Mouse (Mus musculus): ENCODE results near the gene Prkar1b. TPM values are rescaled to one million over a fixed set of nuclear protein-coding genes. Genes with fewer than 3 reads are reported as not detected.

The Prkar1b gene
- polyA plus RNA-seq, 1 experiment from 2014 or later, result 4.8 TPM

DNA sequence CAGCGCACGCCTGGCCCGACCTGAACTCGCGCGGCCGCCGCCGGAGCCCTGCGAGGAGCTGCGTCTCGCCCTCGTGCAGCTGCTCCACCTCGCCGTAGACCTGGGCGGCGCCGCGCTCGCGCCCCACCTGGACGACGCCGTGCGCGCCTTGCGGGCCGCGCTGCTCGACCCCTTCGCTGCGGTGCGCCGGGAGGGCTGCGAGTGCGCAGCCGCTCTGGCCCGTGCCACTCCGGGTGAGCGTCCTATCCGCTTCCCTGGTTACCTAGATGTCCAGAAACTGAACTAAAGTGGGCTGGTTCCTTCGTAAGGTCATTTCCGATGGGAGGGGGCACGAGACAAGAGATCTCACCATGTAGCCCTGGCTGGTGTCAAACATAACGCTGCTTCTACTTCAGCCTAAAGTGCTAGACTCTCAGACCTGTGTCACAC, 816 bp upstream of the Prkar1b start:
- H3K4me1 ChIP-seq (ENCODE audit: control insufficient read depth, insufficient read depth, low read length), result peaks cover 11% of the 10 kb centered on the region
- WGBS, result 1% methylated on average over 45 of the region's 45 CpGs
- peak overlapping the region; percentile 82 for H3K4me3 ChIP-seq (ENCODE audit: low read depth, low read length)
- DNase-seq (ENCODE audit: low spot score) (peak; percentile 62), ATAC-seq (ENCODE audit: insufficient number of reproducible peaks, low FRiP score, low TSS enrichment, low read depth) (no peak)
- peak overlapping the region; percentile 74 for H3K4me2 ChIP-seq (ENCODE audit: low read depth, severe bottlenecking)
- H3K9me3 ChIP-seq (ENCODE audit: control insufficient read depth, low read length), result no peaks in the 10 kb centered on the region
- H3K27ac ChIP-seq (replicated peaks; ENCODE audit: low read depth, low read length), result peak overlapping the region; percentile 33; the same call in 1 of the 2 replicates
- peak overlapping the region; percentile 78 for H3K9ac ChIP-seq (ENCODE audit: low read length)
- peaks cover 2% of the 10 kb centered on the region; the same call in 1 of the 2 replicates for H3K36me3 ChIP-seq (ENCODE audit: control insufficient read depth, insufficient read depth, low read length)
- no peaks in the 10 kb centered on the region for H3K27me3 ChIP-seq (ENCODE audit: control insufficient read depth, insufficient read depth, low read length)

DNA sequence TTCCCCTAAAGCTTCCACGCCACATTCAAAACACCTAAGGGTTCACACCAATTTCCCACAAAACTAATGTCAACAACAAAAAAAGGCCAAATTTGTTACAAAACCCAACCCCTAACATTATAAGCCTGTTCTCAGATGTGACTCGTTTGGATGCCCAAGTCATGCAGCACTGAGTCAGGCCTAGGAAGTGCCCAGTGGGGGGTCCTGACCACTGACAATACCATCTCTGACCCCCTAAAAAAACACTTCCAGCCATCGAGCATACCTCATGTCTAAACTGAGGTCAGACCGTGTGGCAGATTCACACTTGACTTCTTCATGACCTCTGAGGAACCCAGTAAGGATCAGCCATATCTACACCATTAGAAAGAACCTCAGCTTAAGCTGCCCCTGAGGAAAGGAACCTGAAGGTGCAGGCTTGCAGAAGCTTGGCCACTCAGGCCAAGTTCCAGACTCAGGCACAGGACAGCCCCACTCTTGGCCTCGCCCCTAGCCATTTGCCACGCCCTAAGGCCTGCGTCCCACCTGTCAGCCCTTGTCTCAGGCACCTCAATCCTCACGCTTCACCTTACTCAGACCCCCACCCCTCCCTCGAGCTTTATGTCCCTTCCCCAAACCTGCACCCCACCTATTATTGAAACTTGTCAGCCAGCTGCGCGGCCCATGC, 662 bp downstream of the Prkar1b start:
- H3K4me3 ChIP-seq (ENCODE audit: low read depth, low read length), result peak overlapping the region; percentile 82
- H3K27me3 ChIP-seq (ENCODE audit: control insufficient read depth, insufficient read depth, low read length), result no peaks in the 10 kb centered on the region
- peak overlapping the region; percentile 27; the same call in 1 of the 2 replicates for H3K4me2 ChIP-seq (ENCODE audit: low read depth, severe bottlenecking)
- DNase-seq (ENCODE audit: low spot score), result no peak
- peaks cover 11% of the 10 kb centered on the region for H3K4me1 ChIP-seq (ENCODE audit: control insufficient read depth, insufficient read depth, low read length)
- H3K36me3 ChIP-seq (ENCODE audit: control insufficient read depth, insufficient read depth, low read length), result no peaks in the 10 kb centered on the region; the same call in 1 of the 2 replicates
- ATAC-seq (ENCODE audit: insufficient number of reproducible peaks, low FRiP score, low TSS enrichment, low read depth), result peak; percentile 71
- H3K9ac ChIP-seq (ENCODE audit: low read length), result no peak overlapping the region
- no peaks in the 10 kb centered on the region for H3K9me3 ChIP-seq (ENCODE audit: control insufficient read depth, low read length)
- 27% methylated on average over 11 of the region's 11 CpGs for WGBS
- H3K27ac ChIP-seq (replicated peaks; ENCODE audit: low read depth, low read length), result no peak overlapping the region

DNA sequence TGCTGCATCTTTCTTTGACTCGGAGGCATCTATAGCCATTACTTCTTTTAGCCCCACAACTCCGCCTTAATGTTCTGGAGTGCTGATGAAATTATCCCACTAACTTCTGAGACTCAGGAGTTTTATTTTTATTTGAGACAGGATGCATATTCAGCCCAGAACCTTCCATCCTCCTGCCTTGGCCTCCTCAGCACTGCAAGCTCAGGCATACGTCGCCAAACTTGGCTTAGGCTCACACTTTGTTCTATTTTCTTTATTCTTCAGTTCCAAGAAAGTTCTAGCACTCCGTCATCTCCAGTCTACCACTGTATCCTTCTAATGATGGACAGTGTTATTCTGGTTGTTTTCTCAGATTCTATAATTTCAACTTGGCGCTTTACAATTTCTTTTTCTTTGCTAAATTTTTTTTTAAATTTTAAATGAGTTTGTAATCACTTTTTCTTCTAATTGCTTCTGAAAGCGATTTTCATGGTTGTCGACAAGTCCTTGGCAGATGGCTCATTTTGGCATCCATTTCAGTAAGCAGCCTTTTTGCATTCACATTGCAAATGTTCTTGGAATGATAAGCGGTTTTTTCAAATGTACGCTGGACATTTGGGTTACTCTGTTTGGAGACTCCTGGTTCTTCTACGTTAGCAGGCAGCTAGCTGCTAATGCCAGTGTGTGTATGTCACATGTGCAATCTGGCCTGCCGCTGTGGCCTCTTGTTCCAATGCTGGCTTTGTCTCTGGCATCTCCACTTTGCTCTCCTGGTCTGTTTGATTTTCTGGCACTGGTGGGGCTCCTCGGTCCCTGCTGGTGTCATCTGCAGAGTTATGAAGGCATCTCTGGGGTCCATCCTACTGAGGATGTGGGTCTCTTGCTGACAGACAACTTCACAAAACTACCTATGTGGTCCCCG, 2.4 kb downstream of the Prkar1b start:
- H3K9ac ChIP-seq (ENCODE audit: low read length), result no peak overlapping the region
- 94% methylated on average over 14 of the region's 14 CpGs for whole genome bisulfite sequencing
- H3K4me1 ChIP-seq (ENCODE audit: control insufficient read depth, insufficient read depth, low read length), result peaks cover 11% of the 10 kb centered on the region
- no peak overlapping the region for H3K4me3 ChIP-seq (ENCODE audit: low read depth, low read length)
- H3K27me3 ChIP-seq (ENCODE audit: control insufficient read depth, insufficient read depth, low read length), result no peaks in the 10 kb centered on the region
- H3K4me2 ChIP-seq (ENCODE audit: low read depth, severe bottlenecking), result no peak overlapping the region
- no peak for DNase-seq (ENCODE audit: low spot score)
- H3K36me3 ChIP-seq (ENCODE audit: control insufficient read depth, insufficient read depth, low read length), result no peaks in the 10 kb centered on the region
- no peak overlapping the region for H3K27ac ChIP-seq (replicated peaks; ENCODE audit: low read depth, low read length)
- H3K9me3 ChIP-seq (ENCODE audit: control insufficient read depth, low read length), result no peaks in the 10 kb centered on the region
- ATAC-seq (ENCODE audit: insufficient number of reproducible peaks, low FRiP score, low TSS enrichment, low read depth), result no peak

DNA sequence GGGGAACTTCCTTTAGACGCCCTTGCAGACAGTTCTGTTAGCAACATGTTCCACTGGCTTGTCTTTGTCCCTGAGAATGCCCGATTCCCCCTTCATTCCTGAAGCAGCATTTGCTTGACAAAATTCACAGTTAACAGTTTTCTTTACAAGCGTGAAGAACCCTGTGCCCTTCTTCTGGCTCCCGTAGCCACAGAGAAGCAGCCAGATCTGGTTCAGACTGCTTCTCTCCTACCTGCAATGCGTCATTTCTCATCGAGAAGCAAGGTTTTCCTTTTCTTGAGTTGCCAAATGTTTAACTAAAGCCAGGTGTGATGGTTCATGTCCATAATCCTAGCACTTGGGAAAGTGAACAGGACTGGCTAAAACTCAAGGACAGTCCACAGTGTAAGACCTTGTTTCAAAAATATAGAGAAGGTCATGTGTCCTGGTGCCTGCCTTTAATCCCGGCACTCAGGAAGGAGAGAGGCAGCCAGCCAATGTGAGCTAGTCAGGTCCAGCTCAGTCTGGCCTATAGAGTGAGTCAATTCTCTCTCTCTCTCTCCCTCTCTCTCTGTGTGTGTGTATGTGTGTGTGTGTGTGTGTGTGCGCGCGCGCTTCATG, 3.2 kb downstream of the Prkar1b start:
- no peak for ATAC-seq (ENCODE audit: insufficient number of reproducible peaks, low FRiP score, low TSS enrichment, low read depth)
- no peak for DNase-seq (ENCODE audit: low spot score)
- Histone ChIP-seq H3K4me3 (ENCODE audit: low read depth, low read length) (no peak overlapping the region), H3K9ac (ENCODE audit: low read length) (no peak overlapping the region), H3K27ac (replicated peaks; ENCODE audit: low read depth, low read length) (no peak overlapping the region), H3K4me2 (ENCODE audit: low read depth, severe bottlenecking) (no peak overlapping the region), H3K27me3 (ENCODE audit: control insufficient read depth, insufficient read depth, low read length) (no peaks in the 10 kb centered on the region), H3K36me3 (ENCODE audit: control insufficient read depth, insufficient read depth, low read length) (no peaks in the 10 kb centered on the region), H3K9me3 (ENCODE audit: control insufficient read depth, low read length) (no peaks in the 10 kb centered on the region), H3K4me1 (ENCODE audit: control insufficient read depth, insufficient read depth, low read length) (peaks cover 11% of the 10 kb centered on the region)
- 95% methylated on average over 11 of the region's 11 CpGs for whole genome bisulfite sequencing

DNA sequence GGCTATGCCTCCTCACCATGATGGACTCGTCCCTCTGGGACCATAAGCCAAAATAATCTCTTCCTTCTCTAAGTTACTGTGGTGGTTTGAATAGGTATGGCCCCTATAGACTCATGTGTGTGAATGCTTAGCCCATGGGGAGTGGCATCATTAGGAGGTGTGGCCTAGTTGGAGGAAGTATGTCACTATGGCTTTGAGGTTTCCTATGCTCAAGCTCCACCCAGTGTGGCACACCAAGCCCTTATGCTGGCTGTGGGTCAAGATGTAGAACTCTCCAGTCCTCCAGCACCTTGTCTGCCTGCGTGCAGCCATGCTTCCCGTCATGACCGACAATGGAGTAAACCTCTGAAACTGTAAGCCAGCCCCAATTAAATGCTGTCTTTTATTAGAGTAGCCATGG, 4.1 kb downstream of the Prkar1b start:
- Histone ChIP-seq H3K9me3 (ENCODE audit: control insufficient read depth, low read length) (no peaks in the 10 kb centered on the region), H3K4me1 (ENCODE audit: control insufficient read depth, insufficient read depth, low read length) (peaks cover 3% of the 10 kb centered on the region), H3K36me3 (ENCODE audit: control insufficient read depth, insufficient read depth, low read length) (no peaks in the 10 kb centered on the region), H3K9ac (ENCODE audit: low read length) (no peak overlapping the region), H3K4me3 (ENCODE audit: low read depth, low read length) (no peak overlapping the region), H3K4me2 (ENCODE audit: low read depth, severe bottlenecking) (no peak overlapping the region), H3K27ac (replicated peaks; ENCODE audit: low read depth, low read length) (no peak overlapping the region), H3K27me3 (ENCODE audit: control insufficient read depth, insufficient read depth, low read length) (no peaks in the 10 kb centered on the region)
- 90% methylated on average over 4 of the region's 4 CpGs for WGBS
- no peak for DNase-seq (ENCODE audit: low spot score)
- no peak for ATAC-seq (ENCODE audit: insufficient number of reproducible peaks, low FRiP score, low TSS enrichment, low read depth)

DNA sequence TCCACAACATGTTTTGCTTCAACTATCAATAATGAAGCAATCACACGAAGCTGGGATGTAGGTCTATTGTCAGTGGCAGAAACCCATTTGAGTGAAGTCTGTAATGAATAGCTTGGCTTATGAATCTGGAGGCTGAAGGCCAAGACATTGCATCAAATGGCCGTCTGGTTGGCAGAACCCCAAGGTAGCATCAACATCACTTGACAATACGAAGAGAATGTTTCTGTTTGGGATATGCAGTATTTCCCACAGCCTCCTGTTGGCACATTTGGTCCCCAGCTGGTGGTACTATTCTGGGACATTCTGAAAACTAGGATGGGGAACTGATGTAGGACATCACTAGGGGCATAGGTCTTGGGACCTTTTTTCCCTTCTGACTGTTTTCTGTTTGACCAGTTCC, 5.9 kb downstream of the Prkar1b start:
- Histone ChIP-seq H3K27me3 (ENCODE audit: control insufficient read depth, insufficient read depth, low read length) (no peaks in the 10 kb centered on the region), H3K27ac (replicated peaks; ENCODE audit: low read depth, low read length) (no peak overlapping the region), H3K36me3 (ENCODE audit: control insufficient read depth, insufficient read depth, low read length) (no peaks in the 10 kb centered on the region), H3K4me1 (ENCODE audit: control insufficient read depth, insufficient read depth, low read length) (no peaks in the 10 kb centered on the region), H3K4me3 (ENCODE audit: low read depth, low read length) (no peak overlapping the region), H3K4me2 (ENCODE audit: low read depth, severe bottlenecking) (no peak overlapping the region), H3K9me3 (ENCODE audit: control insufficient read depth, low read length) (no peaks in the 10 kb centered on the region), H3K9ac (ENCODE audit: low read length) (no peak overlapping the region)
- no peak for ATAC-seq (ENCODE audit: insufficient number of reproducible peaks, low FRiP score, low TSS enrichment, low read depth)
- WGBS, result 81% methylated on average over 3 of the region's 3 CpGs
- no peak for DNase-seq (ENCODE audit: low spot score)

DNA sequence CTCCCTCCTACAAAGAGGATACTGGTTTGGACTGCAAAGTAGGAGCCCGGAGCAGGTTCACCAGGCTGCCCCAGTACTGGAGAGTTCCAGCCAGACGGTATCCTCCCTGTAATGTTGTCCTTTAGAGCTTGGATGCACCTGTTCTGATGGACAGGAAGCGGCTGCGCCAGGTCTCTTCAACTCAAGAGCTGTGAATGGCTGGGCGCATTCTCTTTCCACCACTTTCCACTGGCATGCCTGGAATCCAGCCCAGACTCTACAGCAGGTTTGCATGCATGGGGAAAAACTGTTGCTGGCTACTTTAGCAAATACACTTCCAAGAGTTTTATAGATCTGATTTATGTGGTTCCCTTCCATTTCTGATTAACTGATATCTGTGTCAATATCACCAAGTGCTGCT, 8.5 kb downstream of the Prkar1b start:
- H3K36me3 ChIP-seq (ENCODE audit: control insufficient read depth, insufficient read depth, low read length), result no peaks in the 10 kb centered on the region
- DNase-seq (ENCODE audit: low spot score) (no peak), ATAC-seq (ENCODE audit: insufficient number of reproducible peaks, low FRiP score, low TSS enrichment, low read depth) (no peak)
- no peaks in the 10 kb centered on the region for H3K27me3 ChIP-seq (ENCODE audit: control insufficient read depth, insufficient read depth, low read length)
- no peak overlapping the region for H3K27ac ChIP-seq (replicated peaks; ENCODE audit: low read depth, low read length)
- no peak overlapping the region for H3K4me2 ChIP-seq (ENCODE audit: low read depth, severe bottlenecking)
- no peak overlapping the region for H3K9ac ChIP-seq (ENCODE audit: low read length)
- H3K4me3 ChIP-seq (ENCODE audit: low read depth, low read length), result no peak overlapping the region
- 75% methylated on average over 5 of the region's 5 CpGs for WGBS
- H3K4me1 ChIP-seq (ENCODE audit: control insufficient read depth, insufficient read depth, low read length), result no peaks in the 10 kb centered on the region
- no peaks in the 10 kb centered on the region for H3K9me3 ChIP-seq (ENCODE audit: control insufficient read depth, low read length)

DNA sequence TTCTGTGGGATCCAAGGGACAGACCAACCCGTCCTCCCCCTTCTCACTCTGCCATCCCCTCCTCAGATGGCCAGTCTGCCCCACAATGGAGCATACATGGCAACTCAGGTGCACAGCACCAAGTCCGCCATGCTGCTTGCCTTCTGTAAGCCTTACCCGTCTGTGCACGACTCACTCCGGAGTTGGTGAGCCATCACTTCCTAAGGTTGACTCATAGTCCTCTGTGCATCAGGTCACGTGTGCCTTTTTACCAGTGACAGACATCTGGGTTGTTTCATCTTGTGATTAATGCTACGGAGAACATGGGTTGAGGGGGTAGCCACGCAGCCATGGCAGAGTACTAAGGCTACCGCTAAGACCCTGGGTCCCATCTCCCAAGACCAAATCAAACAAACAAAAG, 9.2 kb downstream of the Prkar1b start:
- Histone ChIP-seq H3K36me3 (ENCODE audit: control insufficient read depth, insufficient read depth, low read length) (no peaks in the 10 kb centered on the region), H3K4me2 (ENCODE audit: low read depth, severe bottlenecking) (no peak overlapping the region), H3K4me1 (ENCODE audit: control insufficient read depth, insufficient read depth, low read length) (no peaks in the 10 kb centered on the region), H3K4me3 (ENCODE audit: low read depth, low read length) (no peak overlapping the region), H3K27ac (replicated peaks; ENCODE audit: low read depth, low read length) (no peak overlapping the region), H3K9ac (ENCODE audit: low read length) (no peak overlapping the region), H3K9me3 (ENCODE audit: control insufficient read depth, low read length) (no peaks in the 10 kb centered on the region), H3K27me3 (ENCODE audit: control insufficient read depth, insufficient read depth, low read length) (no peaks in the 10 kb centered on the region)
- WGBS, result 83% methylated on average over 9 of the region's 9 CpGs
- ATAC-seq (ENCODE audit: insufficient number of reproducible peaks, low FRiP score, low TSS enrichment, low read depth) (no peak), DNase-seq (ENCODE audit: low spot score) (no peak)
